Mouse (Mus musculus): ENCODE results near the gene Col4a2. TPM values are rescaled to one million over a fixed set of nuclear protein-coding genes. Genes with fewer than 3 reads are reported as not detected.

Gene Col4a2
- polyA plus RNA-seq, 1 experiment from 2014 or later, result 39.1 TPM

DNA sequence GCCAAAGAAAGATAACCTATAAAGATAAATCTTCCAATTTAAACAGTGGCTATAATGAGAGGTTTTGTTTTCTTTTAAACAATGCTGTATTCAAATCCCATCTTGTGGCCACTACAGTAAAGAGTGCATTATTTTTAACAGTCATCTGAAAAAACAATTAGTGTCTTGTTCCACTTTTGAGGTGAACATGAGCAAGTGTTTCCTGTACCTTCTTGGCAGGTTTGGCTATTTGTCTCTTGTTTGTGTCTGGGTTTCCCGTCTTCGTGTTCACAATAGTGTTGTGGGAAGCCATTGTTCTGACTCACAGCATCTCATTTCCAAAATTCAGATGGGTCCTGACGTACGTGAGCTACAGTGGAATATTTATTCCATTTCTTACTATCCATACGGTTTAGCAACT lies 55.1 kb downstream of the Col4a2 start:
- WGBS, result 85% methylated on average over 5 of the region's 5 CpGs
- Histone ChIP-seq H3K9me3 (no peaks in the 10 kb centered on the region), H3K27ac (no peak overlapping the region), H3K9ac (replicated peaks) (no peak overlapping the region), H3K36me3 (no peaks in the 10 kb centered on the region), H3K4me2 (replicated peaks) (no peak overlapping the region), H3K4me3 (replicated peaks) (no peak overlapping the region), H3K4me1 (replicated peaks) (peaks cover 14% of the 10 kb centered on the region), H3K27me3 (no peaks in the 10 kb centered on the region)
- no peak for ATAC-seq

- no peak overlapping the region for H3K4me3 ChIP-seq (replicated peaks)
- H3K4me2 ChIP-seq (replicated peaks), result no peak overlapping the region
- H3K27me3 ChIP-seq, result no peaks in the 10 kb centered on the region
- H3K36me3 ChIP-seq, result no peaks in the 10 kb centered on the region
- H3K27ac ChIP-seq, result no peak overlapping the region
- no peak overlapping the region for H3K9ac ChIP-seq (replicated peaks)
- H3K4me1 ChIP-seq (replicated peaks), result no peaks in the 10 kb centered on the region
- 90% methylated on average over 19 of the region's 19 CpGs for WGBS
- no peaks in the 10 kb centered on the region for H3K9me3 ChIP-seq
- no peak for ATAC-seq
Measured at GRCm38 (mm10) chr8:11369526-11370203, 57.1 kb downstream of the Col4a2 start.

DNA sequence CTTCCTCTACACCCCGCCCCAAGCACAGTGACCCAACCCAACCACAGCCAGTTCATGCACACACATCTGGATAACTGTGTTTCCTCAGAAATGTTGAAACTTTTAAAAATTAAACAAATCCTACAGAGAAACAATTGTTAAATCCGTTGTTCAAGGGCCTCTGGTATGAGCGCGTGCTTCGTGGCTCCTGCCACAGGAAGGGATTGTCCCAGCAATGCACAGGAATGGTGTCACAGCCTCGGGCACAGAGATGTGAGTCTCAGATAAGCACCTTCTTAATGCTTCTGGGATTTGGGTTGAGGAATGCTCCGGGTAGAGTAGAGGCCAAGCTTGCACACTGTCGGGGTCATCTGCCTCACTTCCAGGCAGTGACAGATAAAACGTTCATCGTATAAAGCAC lies 58.7 kb downstream of the Col4a2 start:
- Histone ChIP-seq H3K27ac (no peak overlapping the region), H3K27me3 (no peaks in the 10 kb centered on the region), H3K36me3 (no peaks in the 10 kb centered on the region), H3K4me3 (replicated peaks) (no peak overlapping the region), H3K9me3 (no peaks in the 10 kb centered on the region), H3K4me1 (replicated peaks) (no peaks in the 10 kb centered on the region), H3K4me2 (replicated peaks) (no peak overlapping the region), H3K9ac (replicated peaks) (no peak overlapping the region)
- 87% methylated on average over 10 of the region's 10 CpGs for WGBS
- no peak for ATAC-seq

- Histone ChIP-seq H3K4me1 (replicated peaks) (no peaks in the 10 kb centered on the region), H3K9ac (replicated peaks) (no peak overlapping the region), H3K27ac (no peak overlapping the region), H3K4me3 (replicated peaks) (no peak overlapping the region), H3K36me3 (no peaks in the 10 kb centered on the region), H3K4me2 (replicated peaks) (no peak overlapping the region), H3K9me3 (no peaks in the 10 kb centered on the region), H3K27me3 (no peaks in the 10 kb centered on the region)
- no peak for ATAC-seq
- WGBS, result 94% methylated on average over 8 of the region's 8 CpGs
Measured at GRCm38 (mm10) chr8:11372080-11372479, 59.5 kb downstream of the Col4a2 start.

- Histone ChIP-seq H3K4me3 (replicated peaks) (no peak overlapping the region), H3K9me3 (no peaks in the 10 kb centered on the region), H3K36me3 (no peaks in the 10 kb centered on the region), H3K27me3 (no peaks in the 10 kb centered on the region), H3K27ac (no peak overlapping the region), H3K4me1 (replicated peaks) (no peaks in the 10 kb centered on the region), H3K9ac (replicated peaks) (no peak overlapping the region), H3K4me2 (replicated peaks) (no peak overlapping the region)
- 87% methylated on average over 15 of the region's 15 CpGs for WGBS
- no peak for ATAC-seq
Measured at GRCm38 (mm10) chr8:11373643-11374325, 61.2 kb downstream of the Col4a2 start.

DNA sequence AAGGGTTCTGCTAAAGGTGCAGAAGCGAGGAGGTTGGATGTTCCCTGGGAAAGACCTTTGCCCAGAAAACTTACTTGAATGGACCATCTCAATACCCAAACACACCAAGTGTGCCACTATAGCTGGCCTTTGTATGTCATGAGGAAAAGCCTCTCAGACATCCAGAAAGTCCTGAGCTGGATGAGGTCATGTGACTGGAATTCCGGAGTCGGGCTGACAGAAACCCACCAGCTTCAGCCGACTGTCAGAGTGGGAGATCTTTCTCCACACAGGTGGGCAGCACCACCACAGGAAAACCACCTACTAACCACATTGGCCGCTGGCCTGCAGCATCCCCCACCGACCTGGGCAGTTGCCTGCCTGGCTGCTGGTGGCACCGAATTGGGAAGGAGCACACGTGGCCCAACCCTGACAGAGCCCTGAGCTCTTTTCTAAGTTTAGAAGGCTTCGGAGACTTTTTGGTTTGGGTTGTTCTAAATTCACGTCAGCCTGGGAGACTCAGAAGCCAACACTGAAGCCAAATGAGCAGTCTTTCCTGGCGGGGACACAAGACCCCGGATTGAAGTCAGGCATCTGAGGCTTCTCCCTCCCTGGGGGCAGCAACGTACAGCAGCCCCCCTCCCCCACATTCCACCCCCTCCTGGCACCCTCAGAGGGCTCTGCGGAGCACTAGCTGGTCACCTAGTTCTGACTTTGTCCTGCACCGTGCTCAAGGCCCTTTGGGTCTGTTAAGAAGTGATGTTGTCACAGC lies 61.9 kb downstream of the Col4a2 start:
- H3K4me2 ChIP-seq (replicated peaks), result no peak overlapping the region
- H3K9ac ChIP-seq (replicated peaks), result no peak overlapping the region
- H3K36me3 ChIP-seq, result no peaks in the 10 kb centered on the region
- no peaks in the 10 kb centered on the region for H3K4me1 ChIP-seq (replicated peaks)
- H3K27me3 ChIP-seq, result no peaks in the 10 kb centered on the region
- WGBS, result 89% methylated on average over 15 of the region's 15 CpGs
- no peak overlapping the region for H3K4me3 ChIP-seq (replicated peaks)
- ATAC-seq, result no peak
- no peaks in the 10 kb centered on the region for H3K9me3 ChIP-seq
- H3K27ac ChIP-seq, result no peak overlapping the region

- 0 out of 2 replicates have a peak, but pooled peaks have one; percentile 24 for ATAC-seq
- Histone ChIP-seq H3K36me3 (no peaks in the 10 kb centered on the region), H3K4me2 (replicated peaks) (no peak overlapping the region), H3K27me3 (no peaks in the 10 kb centered on the region), H3K9ac (replicated peaks) (no peak overlapping the region), H3K4me1 (replicated peaks) (no peaks in the 10 kb centered on the region), H3K4me3 (replicated peaks) (no peak overlapping the region), H3K9me3 (no peaks in the 10 kb centered on the region), H3K27ac (no peak overlapping the region)
- 83% methylated on average over 18 of the region's 18 CpGs for WGBS
Measured at GRCm38 (mm10) chr8:11375749-11376438, 63.3 kb downstream of the Col4a2 start.

DNA sequence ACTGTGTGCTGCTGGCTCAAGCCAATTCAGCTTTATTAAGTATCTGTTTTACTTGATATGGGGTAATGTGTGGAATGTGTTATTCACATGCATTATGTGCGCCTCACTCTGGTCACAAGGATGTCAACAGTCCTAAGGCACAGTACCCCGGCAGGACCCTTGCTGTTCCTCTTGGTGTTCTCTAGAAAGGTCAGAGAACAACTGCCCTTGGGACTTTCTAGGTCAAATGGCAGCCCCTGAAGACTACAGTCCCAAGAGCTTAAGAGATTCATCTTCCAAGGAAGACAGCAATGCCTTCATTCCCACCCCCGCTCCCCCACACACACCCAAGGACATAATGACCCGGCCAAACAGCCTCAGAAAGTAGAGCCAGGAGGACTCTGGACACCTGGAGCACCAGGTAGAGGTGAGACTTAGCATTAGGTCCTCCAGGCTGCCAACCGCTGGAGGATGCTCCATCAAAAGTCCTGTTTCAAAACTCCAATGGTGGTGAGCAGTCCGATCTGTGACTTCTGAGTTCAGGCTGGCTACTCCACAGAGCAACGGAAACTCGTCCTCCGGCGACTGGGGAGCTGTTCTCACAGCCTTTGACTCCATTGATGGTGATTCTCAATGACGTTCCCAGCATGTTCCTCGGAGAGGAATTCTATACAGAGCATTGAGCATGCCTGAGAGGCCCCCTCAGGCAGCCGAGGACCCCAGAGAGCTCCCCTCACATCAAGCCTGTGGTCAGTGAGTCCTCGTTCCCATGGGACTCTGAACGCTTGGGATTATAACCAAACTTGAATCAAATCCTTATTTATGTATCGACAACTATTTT lies 65.0 kb downstream of the Col4a2 start:
- no peaks in the 10 kb centered on the region for H3K9me3 ChIP-seq
- no peak overlapping the region for H3K27ac ChIP-seq
- H3K9ac ChIP-seq (replicated peaks), result no peak overlapping the region
- H3K4me2 ChIP-seq (replicated peaks), result no peak overlapping the region
- no peak for ATAC-seq
- H3K27me3 ChIP-seq, result no peaks in the 10 kb centered on the region
- H3K36me3 ChIP-seq, result no peaks in the 10 kb centered on the region
- H3K4me1 ChIP-seq (replicated peaks), result peaks cover 14% of the 10 kb centered on the region
- H3K4me3 ChIP-seq (replicated peaks), result no peak overlapping the region
- whole genome bisulfite sequencing, result 72% methylated on average over 16 of the region's 16 CpGs

- Histone ChIP-seq H3K36me3 (no peaks in the 10 kb centered on the region), H3K27me3 (no peaks in the 10 kb centered on the region), H3K9me3 (no peaks in the 10 kb centered on the region), H3K9ac (replicated peaks) (no peak overlapping the region), H3K4me2 (replicated peaks) (no peak overlapping the region), H3K4me3 (replicated peaks) (no peak overlapping the region), H3K4me1 (replicated peaks) (peaks cover 23% of the 10 kb centered on the region), H3K27ac (no peak overlapping the region)
- ATAC-seq, result no peak
- 87% methylated on average over 7 of the region's 7 CpGs for WGBS
Measured at GRCm38 (mm10) chr8:11379590-11379989, 67.0 kb downstream of the Col4a2 start.

DNA sequence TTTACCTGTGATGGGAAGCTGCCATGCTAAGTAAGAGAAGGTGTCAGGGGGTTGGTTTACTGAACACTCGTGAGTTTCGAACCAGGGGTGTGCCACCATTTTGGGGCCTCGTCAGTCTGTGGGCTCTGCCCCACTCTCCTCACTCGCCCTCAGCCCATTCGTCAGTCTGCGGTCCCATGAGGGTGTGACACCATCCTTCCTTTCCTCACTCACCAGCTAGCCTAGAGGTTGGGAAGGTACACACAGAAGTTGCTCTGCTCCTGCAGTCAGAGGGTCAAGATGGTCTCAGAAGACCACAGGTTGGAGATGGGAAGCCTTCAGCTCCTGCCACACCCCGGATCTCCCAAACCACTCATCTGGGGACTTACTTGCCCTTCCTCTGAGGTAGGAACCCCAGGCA lies 68.9 kb downstream of the Col4a2 start:
- no peak for ATAC-seq
- Histone ChIP-seq H3K36me3 (no peaks in the 10 kb centered on the region), H3K27me3 (no peaks in the 10 kb centered on the region), H3K4me3 (replicated peaks) (no peak overlapping the region), H3K4me1 (replicated peaks) (peaks cover 27% of the 10 kb centered on the region), H3K9ac (replicated peaks) (no peak overlapping the region), H3K9me3 (no peaks in the 10 kb centered on the region), H3K4me2 (replicated peaks) (no peak overlapping the region), H3K27ac (no peak overlapping the region)
- WGBS, result 91% methylated on average over 7 of the region's 7 CpGs

- 35% methylated on average over 19 of the region's 19 CpGs for WGBS
- Histone ChIP-seq H3K4me2 (replicated peaks) (no peak overlapping the region), H3K9ac (replicated peaks) (no peak overlapping the region), H3K9me3 (no peaks in the 10 kb centered on the region), H3K36me3 (no peaks in the 10 kb centered on the region), H3K27ac (peak overlapping the region; percentile 1; the same call in 1 of the 2 replicates), H3K4me1 (replicated peaks) (peaks cover 27% of the 10 kb centered on the region), H3K4me3 (replicated peaks) (no peak overlapping the region), H3K27me3 (0 out of 2 replicates have a peak, but pooled peaks cover 2% of the 10 kb centered on the region)
- peak; percentile 69 for ATAC-seq
Measured at GRCm38 (mm10) chr8:11382059-11382810, 69.6 kb downstream of the Col4a2 start.
